Mouse (Mus musculus): ENCODE measurements around the gene Tut7. TPM values are rescaled to one million over a fixed set of nuclear protein-coding genes. Genes with fewer than 3 reads are reported as not detected.
A peak's percentile ranks its signal among the peaks of the same experiment; 100 is the strongest.
"Not testable (repeated sequence)": the region's sequence is repeated elsewhere in the genome, so short reads cannot be mapped to it uniquely, and the experiment has no call there.

The Tut7 gene
- polyA plus RNA-seq, 1 experiment from 2014 or later, result 41.5 TPM

- Histone ChIP-seq H3K27me3 (replicated peaks; ENCODE audit: insufficient read depth, low read length) (no peaks in the 10 kb centered on the region), H3K4me3 (ENCODE audit: low read depth, low read length) (no peak overlapping the region), H3K9me3 (ENCODE audit: low read length) (no peaks in the 10 kb centered on the region), H3K4me2 (replicated peaks; ENCODE audit: low read depth, low read length) (no peak overlapping the region), H3K4me1 (ENCODE audit: insufficient read depth, low read depth, low read length) (no peaks in the 10 kb centered on the region), H3K27ac (ENCODE audit: low read length) (no peak overlapping the region), H3K9ac (replicated peaks; ENCODE audit: low read depth) (no peak overlapping the region), H3K36me3 (ENCODE audit: insufficient read depth, low read length) (no peaks in the 10 kb centered on the region)
- no peak for ATAC-seq
- DNase-seq (ENCODE audit: low spot score), result no peak
- TF ChIP-seq EP300 (IDR thresholded peaks at IDR 0.05) (no peak), CTCF (IDR thresholded peaks at IDR 0.05) (no peak)
- 87% methylated on average over 4 of the region's 4 CpGs for WGBS
Measured at GRCm38 (mm10) chr13:59739397-59739796, 83.5 kb downstream of the Tut7 start.

DNA sequence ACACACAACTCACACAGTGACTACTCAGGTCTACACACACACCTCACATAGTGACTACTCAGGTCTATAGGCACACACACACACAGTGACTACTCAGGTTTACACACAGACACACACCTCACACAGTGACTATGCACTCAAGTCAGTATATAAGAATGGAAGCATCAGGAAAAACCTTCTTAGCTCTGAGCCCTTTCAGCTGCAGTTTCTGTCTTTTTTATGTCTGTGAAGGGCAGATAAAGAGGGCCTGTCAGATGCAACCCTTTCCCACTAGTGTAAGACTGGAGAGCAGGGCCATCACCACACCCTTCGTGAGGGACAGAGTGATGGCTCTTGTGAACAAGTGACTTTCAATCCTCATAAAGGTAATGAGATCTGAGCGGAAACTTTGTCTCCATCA, 84.5 kb downstream of the Tut7 start:
- WGBS, result 78% methylated on average over 2 of the region's 2 CpGs
- H3K27me3 ChIP-seq (replicated peaks; ENCODE audit: insufficient read depth, low read length), result no peaks in the 10 kb centered on the region
- no peaks in the 10 kb centered on the region for H3K9me3 ChIP-seq (ENCODE audit: low read length)
- H3K27ac ChIP-seq (ENCODE audit: low read length), result no peak overlapping the region
- no peaks in the 10 kb centered on the region for H3K4me1 ChIP-seq (ENCODE audit: insufficient read depth, low read depth, low read length)
- TF ChIP-seq CTCF (IDR thresholded peaks at IDR 0.05) (no peak), EP300 (IDR thresholded peaks at IDR 0.05) (no peak)
- no peaks in the 10 kb centered on the region for H3K36me3 ChIP-seq (ENCODE audit: insufficient read depth, low read length)
- ATAC-seq, result no peak
- no peak overlapping the region for H3K4me2 ChIP-seq (replicated peaks; ENCODE audit: low read depth, low read length)
- no peak overlapping the region for H3K4me3 ChIP-seq (ENCODE audit: low read depth, low read length)
- DNase-seq (ENCODE audit: low spot score), result no peak
- no peak overlapping the region for H3K9ac ChIP-seq (replicated peaks; ENCODE audit: low read depth)

DNA sequence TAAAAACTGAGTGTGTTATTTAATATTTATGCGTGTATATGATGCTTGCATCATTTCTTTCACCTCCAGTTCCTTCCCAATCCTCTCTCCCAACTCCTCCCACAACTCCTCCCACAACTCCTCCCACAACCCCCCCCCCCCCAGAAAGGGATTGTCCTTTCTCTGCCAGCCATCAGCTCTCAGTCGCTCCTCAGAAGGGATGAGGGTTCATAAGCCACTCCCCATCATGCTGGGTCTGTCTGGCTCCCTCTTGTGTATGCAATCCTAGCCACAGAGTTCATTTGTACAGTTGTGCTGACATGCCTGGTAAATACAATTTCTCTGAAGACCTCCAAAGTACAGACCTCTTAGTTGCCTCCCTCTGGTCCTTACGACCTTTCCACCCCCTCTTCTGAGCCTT, 87.8 kb downstream of the Tut7 start:
- no peak overlapping the region for H3K4me3 ChIP-seq (ENCODE audit: low read depth, low read length)
- no peak overlapping the region for H3K9ac ChIP-seq (replicated peaks; ENCODE audit: low read depth)
- TF ChIP-seq EP300 (IDR thresholded peaks at IDR 0.05), result no peak
- peak; percentile 58 for TF ChIP-seq CTCF (IDR thresholded peaks at IDR 0.05)
- no peak overlapping the region for H3K4me2 ChIP-seq (replicated peaks; ENCODE audit: low read depth, low read length)
- H3K9me3 ChIP-seq (ENCODE audit: low read length), result no peaks in the 10 kb centered on the region
- ATAC-seq (peak; percentile 86), DNase-seq (ENCODE audit: low spot score) (peak; percentile 80)
- 21% methylated on average over 3 of the region's 3 CpGs for WGBS
- H3K36me3 ChIP-seq (ENCODE audit: insufficient read depth, low read length), result no peaks in the 10 kb centered on the region
- H3K4me1 ChIP-seq (ENCODE audit: insufficient read depth, low read depth, low read length), result no peaks in the 10 kb centered on the region
- H3K27ac ChIP-seq (ENCODE audit: low read length), result no peak overlapping the region
- H3K27me3 ChIP-seq (replicated peaks; ENCODE audit: insufficient read depth, low read length), result no peaks in the 10 kb centered on the region

- DNase-seq (ENCODE audit: low spot score); H3K9ac ChIP-seq (replicated peaks; ENCODE audit: low read depth); H3K27ac ChIP-seq (ENCODE audit: low read length); H3K27me3 ChIP-seq (replicated peaks; ENCODE audit: insufficient read depth, low read length); H3K4me3 ChIP-seq (ENCODE audit: low read depth, low read length); ATAC-seq; H3K9me3 ChIP-seq (ENCODE audit: low read length); H3K4me1 ChIP-seq (ENCODE audit: insufficient read depth, low read depth, low read length); H3K36me3 ChIP-seq (ENCODE audit: insufficient read depth, low read length); H3K4me2 ChIP-seq (replicated peaks; ENCODE audit: low read depth, low read length): not testable (repeated sequence)
- 14% methylated on average over 5 of the region's 6 CpGs for WGBS
Measured at GRCm38 (mm10) chr13:59734347-59734746, 88.6 kb downstream of the Tut7 start.

DNA sequence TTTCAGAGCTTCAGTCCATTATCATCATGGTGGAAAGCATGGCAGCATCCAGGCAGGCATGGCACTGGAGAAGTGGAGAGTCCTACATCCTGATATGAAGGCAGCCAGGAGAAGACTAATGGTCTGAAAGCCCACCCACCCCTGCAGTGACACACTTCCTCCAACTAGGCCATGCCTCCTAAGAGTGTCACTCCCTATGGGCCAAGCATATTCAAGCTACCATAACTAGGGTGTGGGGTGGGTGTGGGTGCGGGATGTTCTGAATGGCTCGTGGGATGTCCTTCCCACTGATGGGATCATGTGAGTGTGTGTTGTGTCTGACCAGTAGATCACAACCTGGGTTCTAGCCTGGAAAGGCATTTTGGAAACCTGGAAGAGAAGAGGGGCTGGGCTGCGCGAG, 89.0 kb downstream of the Tut7 start:
- 80% methylated on average over 2 of the region's 4 CpGs for WGBS
- H3K4me3 ChIP-seq (ENCODE audit: low read depth, low read length), result no peak overlapping the region
- no peaks in the 10 kb centered on the region for H3K9me3 ChIP-seq (ENCODE audit: low read length)
- DNase-seq (ENCODE audit: low spot score) (no peak), ATAC-seq (no peak)
- no peak for TF ChIP-seq CTCF (IDR thresholded peaks at IDR 0.05)
- no peak for TF ChIP-seq EP300 (IDR thresholded peaks at IDR 0.05)
- no peak overlapping the region for H3K4me2 ChIP-seq (replicated peaks; ENCODE audit: low read depth, low read length)
- no peaks in the 10 kb centered on the region for H3K36me3 ChIP-seq (ENCODE audit: insufficient read depth, low read length)
- H3K9ac ChIP-seq (replicated peaks; ENCODE audit: low read depth), result no peak overlapping the region
- no peaks in the 10 kb centered on the region for H3K4me1 ChIP-seq (ENCODE audit: insufficient read depth, low read depth, low read length)
- no peaks in the 10 kb centered on the region for H3K27me3 ChIP-seq (replicated peaks; ENCODE audit: insufficient read depth, low read length)
- no peak overlapping the region for H3K27ac ChIP-seq (ENCODE audit: low read length)

GRCm38 (mm10) chr13:59731652-59732051, 91.3 kb downstream of the Tut7 start, which contains the start of gene Spata31d1d:
Gene Spata31d1d (minus strand): TSS chr13:59731752.
- TF ChIP-seq EP300 (IDR thresholded peaks at IDR 0.05) (no peak), CTCF (IDR thresholded peaks at IDR 0.05) (no peak)
- ATAC-seq, result no peak
- no peak within 1 kb of the TSS for H3K27ac ChIP-seq (ENCODE audit: low read length)
- no peaks in the 10 kb centered on the region for H3K27me3 ChIP-seq (replicated peaks; ENCODE audit: insufficient read depth, low read length)
- H3K4me3 ChIP-seq (ENCODE audit: low read depth, low read length), result no peak within 1 kb of the TSS
- no peaks in the 10 kb centered on the region for H3K36me3 ChIP-seq (ENCODE audit: insufficient read depth, low read length)
- H3K9ac ChIP-seq (replicated peaks; ENCODE audit: low read depth), result no peak within 1 kb of the TSS
- no peak for DNase-seq (ENCODE audit: low spot score)
- no peaks in the 10 kb centered on the region for H3K4me1 ChIP-seq (ENCODE audit: insufficient read depth, low read depth, low read length)
- no peaks in the 10 kb centered on the region for H3K9me3 ChIP-seq (ENCODE audit: low read length)
- no peak within 1 kb of the TSS for H3K4me2 ChIP-seq (replicated peaks; ENCODE audit: low read depth, low read length)
- 38% methylated on average over 7 of the region's 7 CpGs for WGBS

Measured in lung, postnatal 0 days (tissue).